Mouse (Mus musculus) c-Kit-positive CD71-positive TER-119-negative erythroid progenitor cells, embryonic 14.5 days (primary cell): ENCODE measurements around the gene Foxp1.

Experiments
- DNase-seq: peaks from one replicate; pipeline ENCODE4 v3.0.0-alpha.2; 2013; ENCODE audit warnings: low read depth

Foxp1 gene

DNA sequence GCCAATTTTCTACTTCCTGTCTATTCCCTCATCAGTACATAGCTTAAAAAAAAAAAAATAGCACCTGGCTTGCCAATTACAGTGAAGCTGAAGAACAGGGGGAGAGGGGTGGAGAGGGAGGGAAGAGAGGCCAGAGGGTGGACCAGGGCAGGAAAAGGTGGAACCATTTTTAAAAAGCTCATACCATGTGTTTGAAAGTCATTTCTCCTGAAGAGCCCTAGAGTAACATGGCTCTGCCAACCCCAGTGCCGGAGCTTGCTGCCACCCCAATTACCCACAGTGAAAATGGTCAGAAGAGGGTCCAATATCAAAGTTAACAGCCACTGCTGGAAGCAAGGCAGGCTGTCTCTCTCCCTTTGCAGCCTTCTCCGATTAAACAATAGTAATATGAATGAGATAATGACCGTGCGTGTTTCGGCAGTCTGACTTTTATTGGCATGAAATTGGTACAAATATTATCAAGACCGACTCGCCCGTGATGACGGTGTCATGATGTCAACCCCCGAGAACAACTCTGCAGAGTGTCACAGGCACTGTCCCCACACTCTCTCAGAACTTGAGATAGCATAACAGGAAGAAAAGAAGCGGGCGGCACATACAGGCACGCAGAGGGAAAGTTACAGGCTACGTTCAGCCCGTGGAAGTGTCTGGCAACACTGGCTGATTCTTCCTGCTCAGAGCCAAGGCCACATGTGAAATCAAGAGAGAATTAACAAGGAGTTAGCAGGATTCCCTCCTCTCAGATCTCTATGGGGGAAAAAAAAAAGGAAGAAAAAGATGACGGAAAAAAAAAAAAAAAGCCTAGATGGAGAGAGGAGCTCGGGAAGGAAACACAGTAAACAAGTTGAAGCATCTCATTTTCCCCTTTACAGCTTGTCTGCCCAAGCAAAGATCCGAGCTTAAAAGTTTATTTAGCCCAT lies 427.1 kb downstream of the Foxp1 start:
- DNase-seq, result peak; percentile 63

GRCm38 (mm10) chr6:99094339-99094989 lies 428.1 kb downstream of the Foxp1 start:
- DNase-seq, result peak; percentile 45

DNA sequence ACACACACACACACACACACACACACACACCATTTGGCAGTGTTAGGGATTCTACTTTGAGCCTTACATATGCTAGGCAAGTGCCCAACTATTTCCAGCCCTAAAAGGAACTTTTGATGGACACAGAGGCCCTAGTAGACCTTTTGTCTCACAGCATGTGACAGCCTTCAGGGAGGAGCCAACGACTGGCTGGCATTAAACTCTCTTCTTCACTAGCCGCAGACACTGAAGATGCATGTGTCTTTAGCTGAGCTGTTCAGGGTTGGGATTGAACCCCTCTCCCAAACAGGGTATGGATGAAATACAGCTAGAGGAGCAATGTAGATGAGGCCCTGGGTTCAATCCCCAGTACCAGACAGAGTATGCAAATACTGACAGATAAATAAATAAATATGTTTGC lies 428.7 kb downstream of the Foxp1 start:
- DNase-seq, result no peak

DNA sequence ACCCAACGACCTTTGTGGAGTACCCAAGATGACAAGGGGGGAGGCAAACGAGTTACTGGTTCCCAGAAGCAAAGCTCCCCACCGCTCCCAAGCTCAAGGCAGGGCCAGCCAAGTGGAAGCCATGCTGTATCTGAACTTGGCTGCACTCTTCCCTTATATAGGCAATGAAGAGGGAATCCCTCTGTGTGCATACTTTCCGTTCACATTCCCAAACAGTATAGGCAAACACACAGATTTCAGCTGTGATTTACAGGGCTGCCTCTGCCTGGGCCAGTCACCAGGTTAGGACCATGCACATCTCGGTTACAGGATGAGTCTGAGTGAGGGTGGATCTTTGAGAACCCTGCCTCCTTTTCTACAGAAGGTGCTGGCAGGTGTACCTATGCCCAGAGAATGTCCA lies 429.3 kb downstream of the Foxp1 start:
- DNase-seq, result no peak

GRCm38 (mm10) chr6:99091799-99092198 lies 430.7 kb downstream of the Foxp1 start:
- no peak for DNase-seq

DNA sequence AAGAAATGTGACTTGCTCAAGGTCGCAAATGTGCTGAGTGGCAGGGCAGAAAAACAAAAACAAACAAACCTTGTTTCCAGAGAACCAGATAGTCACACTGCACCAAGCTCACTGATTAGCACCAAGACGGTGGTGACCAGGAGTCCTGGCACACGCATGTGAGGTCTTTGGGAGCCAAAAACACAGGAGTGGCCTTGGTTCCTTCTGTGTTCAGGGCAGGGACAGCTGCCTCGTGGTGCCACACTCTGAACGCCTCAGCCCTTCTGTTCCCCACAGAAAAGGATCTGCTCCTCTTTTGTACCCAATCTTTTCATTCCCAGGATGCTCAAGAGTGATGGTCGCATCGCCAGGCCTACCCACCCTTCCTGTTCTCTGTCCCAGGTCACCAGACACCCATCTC lies 434.9 kb downstream of the Foxp1 start:
- no peak for DNase-seq

GRCm38 (mm10) chr6:99084956-99085355 lies 437.6 kb downstream of the Foxp1 start:
- DNase-seq, result no peak

- no peak for DNase-seq
Measured at GRCm38 (mm10) chr6:99081259-99081658, 441.3 kb downstream of the Foxp1 start.

- DNase-seq, result no peak
Measured at GRCm38 (mm10) chr6:99079041-99079835, 443.3 kb downstream of the Foxp1 start.

DNA sequence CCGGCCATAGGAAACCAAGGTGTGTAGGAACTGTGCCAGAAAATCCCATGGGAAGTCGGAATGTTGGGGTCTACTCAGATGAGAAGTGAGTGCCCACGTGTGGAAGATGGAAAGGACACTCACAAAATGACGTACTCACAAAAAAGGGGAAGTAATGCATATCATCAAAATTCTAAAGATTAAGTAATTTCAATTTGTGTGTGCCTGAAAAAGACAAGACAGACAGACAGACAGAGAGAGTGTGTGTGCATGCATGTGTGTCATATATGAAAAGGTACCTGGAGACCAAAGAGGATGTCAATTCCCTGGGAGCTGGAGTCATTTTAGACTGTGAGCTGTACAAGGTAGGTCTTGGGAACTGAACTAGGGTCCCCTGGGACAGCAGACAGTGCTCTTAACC lies 444.4 kb downstream of the Foxp1 start:
- no peak for DNase-seq

DNA sequence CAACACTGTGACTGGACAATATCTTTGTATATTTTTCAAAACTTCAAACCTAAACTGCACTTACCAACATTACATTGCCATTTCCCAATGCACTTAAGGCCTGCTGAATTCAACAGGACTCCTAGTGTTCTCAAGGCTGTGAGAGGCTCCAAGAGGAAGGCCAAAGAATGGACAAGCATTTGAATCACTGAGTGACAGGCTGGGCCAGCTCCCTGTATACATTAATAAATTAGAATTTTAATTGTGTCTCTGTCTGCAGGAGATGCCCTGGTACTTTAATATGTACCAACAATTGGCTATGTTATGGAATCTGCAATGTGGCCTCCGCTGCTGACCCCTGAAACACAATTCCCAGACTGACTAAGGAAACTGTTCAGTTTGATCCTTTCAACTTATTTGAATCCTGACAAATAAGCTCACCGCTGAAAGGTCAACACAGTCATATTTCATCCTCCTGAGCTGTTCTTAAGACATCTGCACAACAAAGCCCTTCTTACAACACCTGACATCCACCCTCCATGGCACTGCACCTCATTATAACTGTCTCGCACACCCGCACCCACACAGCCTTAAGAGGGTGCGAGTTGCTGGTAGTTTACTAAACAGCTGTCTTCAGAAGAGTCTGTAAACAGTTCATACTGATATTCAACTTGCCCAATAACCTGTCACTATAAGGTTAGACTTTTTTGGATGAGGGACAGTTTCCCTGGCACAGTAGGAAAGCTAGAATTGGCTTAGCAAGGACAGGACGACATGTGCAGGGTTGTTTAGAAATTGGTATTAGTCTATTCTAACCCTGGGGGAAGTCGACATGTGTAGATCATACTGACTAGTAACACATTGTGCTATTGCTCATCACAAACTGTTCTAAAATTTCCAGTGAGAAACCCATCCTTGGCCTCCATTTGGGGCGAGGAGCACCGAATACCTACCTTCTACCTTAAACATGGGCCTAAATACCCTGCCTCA lies 448.9 kb downstream of the Foxp1 start:
- DNase-seq, result no peak

DNA sequence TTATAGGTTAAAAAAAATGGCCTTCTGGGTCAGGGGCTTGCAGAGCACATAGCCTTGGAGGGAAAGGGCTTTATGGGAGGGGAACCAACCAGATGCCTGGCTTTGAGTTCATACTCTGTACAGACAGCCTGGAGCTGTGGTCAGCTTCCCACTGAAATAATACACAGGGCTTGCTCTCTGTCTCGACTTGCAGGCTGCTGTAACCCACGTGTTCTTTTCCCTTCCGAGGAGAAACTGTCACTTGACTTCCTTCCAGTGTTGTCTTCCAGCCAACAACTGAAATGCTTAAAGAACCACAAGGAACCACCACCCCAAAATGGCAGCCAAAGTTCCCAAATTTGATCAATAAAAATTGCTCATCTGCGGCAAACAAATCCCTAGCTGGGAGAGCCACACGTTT lies 451.8 kb downstream of the Foxp1 start:
- DNase-seq, result no peak

DNA sequence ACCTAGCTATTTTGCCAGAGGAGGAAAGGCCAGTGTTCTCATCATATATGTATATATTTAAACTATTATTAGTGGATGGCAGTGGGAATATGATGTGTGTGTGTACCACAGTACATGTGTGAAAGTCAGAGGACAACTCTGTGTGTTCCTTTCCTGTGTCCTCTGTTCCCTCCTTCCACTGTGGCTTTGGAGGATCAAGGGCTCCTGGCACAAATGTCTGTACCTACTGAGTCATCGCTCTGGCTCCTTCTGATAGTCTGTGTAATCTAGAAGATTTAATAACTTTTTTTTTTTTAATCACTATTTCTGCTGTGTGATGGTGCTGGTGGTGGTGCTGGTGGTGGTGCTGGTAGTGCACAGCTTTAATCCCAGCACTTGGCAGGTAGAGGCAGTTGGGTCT lies 452.8 kb downstream of the Foxp1 start:
- DNase-seq, result no peak

DNA sequence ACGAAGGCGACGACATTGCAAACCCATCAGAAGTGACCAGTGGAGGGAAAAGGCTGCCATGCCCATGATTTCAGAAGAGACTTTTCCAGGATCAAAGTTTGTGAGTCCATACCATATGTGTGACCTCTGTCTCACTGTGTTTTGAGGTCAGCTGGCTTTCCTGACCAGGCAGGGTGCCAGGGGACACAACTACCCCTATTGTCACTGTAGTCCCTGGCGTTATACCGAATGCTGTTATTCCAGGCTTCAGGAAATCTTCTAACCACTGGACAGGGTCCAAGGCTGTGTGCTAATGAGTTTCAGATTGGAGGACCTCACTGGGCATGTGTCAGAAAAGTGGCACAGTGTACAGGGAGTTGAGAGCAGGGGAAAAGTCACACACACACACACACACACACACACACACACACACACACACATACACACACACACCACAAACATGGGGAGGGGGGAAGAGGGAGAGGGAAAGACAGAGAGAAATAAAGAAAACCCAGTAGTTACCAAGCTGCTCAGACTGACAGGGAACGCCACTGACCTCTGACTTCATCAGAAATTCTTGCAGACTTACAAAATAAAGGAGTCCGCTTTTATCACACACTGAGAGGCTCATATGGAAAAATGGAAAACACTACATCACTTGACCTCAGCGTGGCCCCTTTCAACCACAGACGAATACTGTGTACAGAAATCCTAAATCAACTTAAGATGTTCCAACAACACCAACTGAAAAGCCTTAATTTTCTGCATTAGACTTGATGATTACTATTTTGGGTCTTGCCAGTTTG lies 456.8 kb downstream of the Foxp1 start:
- DNase-seq, result no peak

DNA sequence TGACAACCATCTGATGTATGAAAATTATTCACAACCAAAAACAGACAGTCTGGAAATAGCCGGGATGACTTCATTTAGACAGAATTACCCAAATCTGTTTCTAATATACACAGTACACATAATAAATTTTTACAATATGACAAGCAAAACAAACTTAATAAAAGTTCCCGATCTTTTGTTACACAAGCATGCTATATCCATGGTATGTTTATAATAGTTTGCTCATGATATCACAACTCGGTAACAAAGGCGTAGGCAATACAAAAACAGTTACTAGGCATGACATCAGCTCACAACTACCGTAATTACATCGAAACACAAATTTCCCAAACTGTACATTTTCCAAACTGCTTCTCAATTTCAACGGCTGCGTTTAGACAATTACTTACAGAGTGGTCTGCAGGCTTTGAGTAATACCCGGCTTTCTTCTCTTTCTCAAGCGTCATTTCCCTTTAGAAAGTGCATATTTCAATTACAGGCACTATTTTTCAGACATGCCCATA lies 458.5 kb downstream of the Foxp1 start:
- DNase-seq, result no peak

GRCm38 (mm10) chr6:99062931-99063330 lies 459.6 kb downstream of the Foxp1 start:
- DNase-seq, result no peak

GRCm38 (mm10) chr6:99058688-99059087 lies 463.8 kb downstream of the Foxp1 start:
- no peak for DNase-seq

- DNase-seq, result no peak
Measured at GRCm38 (mm10) chr6:99057113-99057553, 465.4 kb downstream of the Foxp1 start.

- DNase-seq, result no peak
Measured at GRCm38 (mm10) chr6:99056379-99056778, 466.1 kb downstream of the Foxp1 start.

- DNase-seq, result no peak
Measured at GRCm38 (mm10) chr6:99053998-99054397, 468.5 kb downstream of the Foxp1 start.
